Mouse (Mus musculus) heart, postnatal 4 days (tissue): ENCODE results near the gene Slk. TPM values are rescaled to one million over a fixed set of nuclear protein-coding genes. Genes with fewer than 3 reads are reported as not detected.

Experiments used
- DNase-seq: peaks from one replicate; pipeline ENCODE4 v3.0.0; 2021
- total RNA-seq, 2 experiments: library from RNA; stranded (reverse); gene quantifications; 2 replicates each; pipeline ENCODE4 v1.2.3; 2021

Gene Slk
- total RNA-seq = 100 to 1,000 TPM; 131 to 139 TPM

GRCm38 (mm10) chr19:47579225-47579787 lies at the start of gene Slk:
TSS of gene Slk (plus strand) at chr19:47579678.
- DNase-seq = peak; percentile 88

- DNase-seq = no peak
Observed at GRCm38 (mm10) chr19:47531309-47531708, 48.2 kb upstream of the Slk start.

- DNase-seq = no peak
Observed at GRCm38 (mm10) chr19:47532449-47532848, 47.0 kb upstream of the Slk start.

- DNase-seq = peak; percentile 31
Observed at GRCm38 (mm10) chr19:47534131-47534530, 45.3 kb upstream of the Slk start.

GRCm38 (mm10) chr19:47536521-47537299 lies 42.8 kb upstream of the Slk start:
- DNase-seq = peak; percentile 100

GRCm38 (mm10) chr19:47537300-47537792 lies 42.1 kb upstream of the Slk start, which contains the start of gene Stn1:
TSS of gene Stn1 (minus strand) at chr19:47537507.
- peak; percentile 35 for DNase-seq

GRCm38 (mm10) chr19:47537879-47538278 lies 41.6 kb upstream of the Slk start:
- DNase-seq = peak; percentile 79

GRCm38 (mm10) chr19:47538801-47539200 lies 40.7 kb upstream of the Slk start:
- peak; percentile 71 for DNase-seq

- no peak for DNase-seq
Observed at GRCm38 (mm10) chr19:47542441-47542840, 37.0 kb upstream of the Slk start.

- no peak for DNase-seq
Observed at GRCm38 (mm10) chr19:47545055-47545454, 34.4 kb upstream of the Slk start.

- no peak for DNase-seq
Observed at GRCm38 (mm10) chr19:47545528-47545927, 34.0 kb upstream of the Slk start.

GRCm38 (mm10) chr19:47548432-47549076 lies 30.9 kb upstream of the Slk start:
- DNase-seq = no peak

- no peak for DNase-seq
Observed at GRCm38 (mm10) chr19:47549174-47549573, 30.3 kb upstream of the Slk start.

- no peak for DNase-seq
Observed at GRCm38 (mm10) chr19:47549584-47549983, 29.9 kb upstream of the Slk start.

GRCm38 (mm10) chr19:47559145-47559544 lies 20.3 kb upstream of the Slk start:
- no peak for DNase-seq

GRCm38 (mm10) chr19:47559751-47560512 lies 19.5 kb upstream of the Slk start:
- DNase-seq = peak; percentile 52

- no peak for DNase-seq
Observed at GRCm38 (mm10) chr19:47560544-47561161, 18.8 kb upstream of the Slk start.

- peak; percentile 33 for DNase-seq
Observed at GRCm38 (mm10) chr19:47561996-47562441, 17.5 kb upstream of the Slk start.

GRCm38 (mm10) chr19:47563715-47564114 lies 15.8 kb upstream of the Slk start:
- DNase-seq = no peak

- no peak for DNase-seq
Observed at GRCm38 (mm10) chr19:47565031-47565654, 14.3 kb upstream of the Slk start.

- DNase-seq = no peak
Observed at GRCm38 (mm10) chr19:47565994-47566393, 13.5 kb upstream of the Slk start.

GRCm38 (mm10) chr19:47570042-47570441 lies 9.4 kb upstream of the Slk start:
- no peak for DNase-seq
